Mouse (Mus musculus) kidney, postnatal 4 days (tissue): ENCODE data around the gene Gm21775.
"Not testable (repeated sequence)": the region's sequence is repeated elsewhere in the genome, so short reads cannot be mapped to it uniquely, and the experiment has no call there.

Experiments used
- DNase-seq, 2 experiments: peaks; one replicate each; pipeline ENCODE4 v3.0.0; 2021; ENCODE audit warnings: mixed read lengths in 2 of 2

The Gm21775 gene

DNA sequence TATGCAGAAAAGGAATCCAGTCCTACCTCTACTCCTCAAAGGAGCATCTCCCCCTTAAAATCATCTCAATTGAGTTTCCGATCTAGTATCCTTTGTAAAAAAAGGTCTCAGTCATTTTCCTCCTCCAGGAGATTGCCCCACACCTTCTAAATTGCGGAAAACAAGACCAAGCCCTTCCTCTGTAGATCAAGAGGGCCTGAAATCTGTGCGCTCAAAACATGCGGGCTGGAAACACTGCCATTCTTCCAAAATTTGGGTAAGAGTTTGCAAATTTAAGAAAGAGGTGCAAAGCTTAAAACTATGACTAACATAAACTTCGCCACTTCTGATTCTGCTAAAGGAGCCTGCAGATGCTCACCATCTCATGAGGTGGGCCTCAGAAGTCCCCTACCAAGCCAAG, at the start of gene Gm21775:
Gene Gm21775 (plus strand): TSS at position 301 of the 400 bp plus-strand sequence.
- DNase-seq: not testable (repeated sequence)

DNA sequence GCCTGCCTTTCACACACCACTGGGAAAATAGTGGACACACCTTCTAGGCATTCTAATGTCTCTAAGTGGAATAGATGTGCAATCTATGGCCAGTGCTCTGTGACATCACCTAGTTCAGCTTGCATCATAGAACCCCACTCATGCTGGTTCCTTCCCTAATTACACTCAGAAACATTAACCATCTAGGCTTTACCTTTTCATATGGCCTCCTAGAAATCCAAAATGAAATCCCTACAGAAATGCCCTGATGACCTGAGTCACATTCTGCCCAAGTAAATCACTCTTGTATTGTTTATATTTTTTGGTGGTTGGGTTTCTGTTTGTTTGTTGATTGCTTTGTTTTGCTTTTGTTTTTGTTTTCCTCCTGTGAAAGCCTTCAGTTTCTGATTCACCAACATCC, 17.3 kb upstream of the Gm21775 start, which contains the start of gene Gm20737:
Gene Gm20737 (minus strand): TSS at position 101 of the 400 bp plus-strand sequence.
- DNase-seq: not testable (repeated sequence)
